Mouse (Mus musculus): ENCODE measurements around the gene Ano1. TPM values are rescaled to one million over a fixed set of nuclear protein-coding genes. Genes with fewer than 3 reads are reported as not detected.

The Ano1 gene
- polyA plus RNA-seq, 1 experiment from 2014 or later, result 28.7 TPM

DNA sequence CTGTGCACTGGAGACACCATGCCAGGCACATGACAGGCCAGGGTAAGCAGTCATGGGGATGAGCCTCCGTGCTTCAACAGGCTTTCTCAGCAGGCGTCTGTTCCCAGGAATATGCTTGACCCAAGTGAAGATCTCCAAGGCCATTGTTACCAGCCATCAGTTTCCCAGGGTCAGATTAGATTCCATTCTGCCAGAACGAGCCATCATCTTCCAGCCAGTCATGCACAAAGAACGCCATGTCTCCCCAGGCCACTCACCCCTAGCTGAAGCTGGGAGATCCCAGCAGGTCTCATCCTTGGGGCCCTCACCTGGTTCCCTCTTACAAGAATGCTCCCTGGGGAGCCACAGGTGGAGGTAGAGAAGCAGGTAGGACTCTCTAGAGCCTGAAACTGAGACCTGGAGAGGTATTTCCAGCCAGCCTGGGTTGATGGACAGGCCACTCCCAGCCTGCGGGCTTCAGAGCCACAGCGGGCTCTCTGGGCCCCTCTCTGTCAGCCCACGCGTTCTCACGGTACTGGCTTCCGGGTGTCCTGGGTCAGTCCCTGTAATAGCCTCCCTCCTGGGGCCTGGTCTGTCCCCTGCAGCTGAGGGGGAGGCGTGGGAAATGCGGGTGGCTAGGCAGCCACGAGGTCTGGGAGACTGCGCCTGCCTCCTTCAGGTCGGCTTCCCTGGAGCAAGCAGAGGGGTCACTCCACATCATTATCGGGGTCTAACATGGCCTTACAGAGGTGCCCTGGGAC lies 10.9 kb upstream of the Ano1 start:
- H3K27me3 ChIP-seq, result no peaks in the 10 kb centered on the region; the same call in 1 of the 2 replicates
- no peak overlapping the region for H3K27ac ChIP-seq (replicated peaks)
- no peak overlapping the region for H3K4me2 ChIP-seq (replicated peaks)
- no peaks in the 10 kb centered on the region for H3K36me3 ChIP-seq
- no peak overlapping the region for H3K9ac ChIP-seq (replicated peaks)
- no peak overlapping the region for H3K4me3 ChIP-seq
- 65% methylated on average over 16 of the region's 16 CpGs for WGBS
- ATAC-seq (ENCODE audit: low FRiP score, low read depth), result no peak
- no peaks in the 10 kb centered on the region for H3K9me3 ChIP-seq
- H3K4me1 ChIP-seq, result peaks cover 18% of the 10 kb centered on the region

DNA sequence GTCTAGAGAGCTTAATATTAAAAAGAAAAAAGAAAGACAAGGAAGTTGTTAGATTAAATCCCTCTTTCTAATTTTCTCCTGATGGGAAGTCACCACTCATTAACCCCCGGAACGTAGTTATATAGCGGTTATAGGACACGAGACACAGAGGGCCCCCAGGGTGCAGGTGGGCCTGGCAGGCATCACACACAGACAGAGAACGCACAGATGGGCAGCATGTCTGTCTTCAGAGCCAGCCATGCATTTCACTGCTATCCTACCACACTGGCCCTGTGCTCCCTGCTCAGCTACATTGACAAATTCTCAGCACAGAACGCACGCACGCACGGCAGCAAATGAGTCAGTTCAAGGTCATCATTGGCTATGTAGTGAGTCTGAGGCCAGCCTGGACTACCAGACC lies 8.5 kb upstream of the Ano1 start:
- Histone ChIP-seq H3K4me3 (no peak overlapping the region), H3K9ac (replicated peaks) (no peak overlapping the region), H3K27me3 (no peaks in the 10 kb centered on the region; the same call in 1 of the 2 replicates), H3K4me1 (peaks cover 17% of the 10 kb centered on the region), H3K4me2 (replicated peaks) (no peak overlapping the region), H3K9me3 (no peaks in the 10 kb centered on the region), H3K27ac (replicated peaks) (no peak overlapping the region), H3K36me3 (no peaks in the 10 kb centered on the region)
- WGBS, result 58% methylated on average over 9 of the region's 9 CpGs
- ATAC-seq (ENCODE audit: low FRiP score, low read depth), result no peak

DNA sequence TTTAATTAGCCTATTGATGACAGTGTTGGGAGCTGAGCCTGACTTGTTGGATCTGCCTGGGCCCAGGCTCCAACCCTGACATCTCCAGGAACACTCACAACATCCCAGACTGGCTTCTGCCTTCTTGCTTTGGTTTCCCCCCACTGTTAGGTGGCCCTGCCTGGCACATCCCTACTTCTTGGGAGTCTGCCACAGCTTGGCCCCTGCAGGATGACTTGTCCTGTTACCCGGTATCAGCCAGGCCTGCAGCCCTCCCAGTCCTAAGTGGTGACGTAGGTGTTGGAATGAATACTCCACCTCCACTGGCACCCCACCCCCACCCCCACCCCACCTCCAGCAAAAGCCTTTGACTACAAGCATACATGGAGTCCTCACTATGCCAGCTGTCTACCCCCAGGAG lies 7.7 kb upstream of the Ano1 start:
- Histone ChIP-seq H3K4me1 (peaks cover 13% of the 10 kb centered on the region), H3K9me3 (no peaks in the 10 kb centered on the region), H3K36me3 (no peaks in the 10 kb centered on the region), H3K27me3 (no peaks in the 10 kb centered on the region; the same call in 1 of the 2 replicates), H3K4me2 (replicated peaks) (no peak overlapping the region), H3K27ac (replicated peaks) (no peak overlapping the region), H3K9ac (replicated peaks) (no peak overlapping the region), H3K4me3 (no peak overlapping the region)
- no peak for ATAC-seq (ENCODE audit: low FRiP score, low read depth)
- WGBS, result 85% methylated on average over 2 of the region's 2 CpGs

DNA sequence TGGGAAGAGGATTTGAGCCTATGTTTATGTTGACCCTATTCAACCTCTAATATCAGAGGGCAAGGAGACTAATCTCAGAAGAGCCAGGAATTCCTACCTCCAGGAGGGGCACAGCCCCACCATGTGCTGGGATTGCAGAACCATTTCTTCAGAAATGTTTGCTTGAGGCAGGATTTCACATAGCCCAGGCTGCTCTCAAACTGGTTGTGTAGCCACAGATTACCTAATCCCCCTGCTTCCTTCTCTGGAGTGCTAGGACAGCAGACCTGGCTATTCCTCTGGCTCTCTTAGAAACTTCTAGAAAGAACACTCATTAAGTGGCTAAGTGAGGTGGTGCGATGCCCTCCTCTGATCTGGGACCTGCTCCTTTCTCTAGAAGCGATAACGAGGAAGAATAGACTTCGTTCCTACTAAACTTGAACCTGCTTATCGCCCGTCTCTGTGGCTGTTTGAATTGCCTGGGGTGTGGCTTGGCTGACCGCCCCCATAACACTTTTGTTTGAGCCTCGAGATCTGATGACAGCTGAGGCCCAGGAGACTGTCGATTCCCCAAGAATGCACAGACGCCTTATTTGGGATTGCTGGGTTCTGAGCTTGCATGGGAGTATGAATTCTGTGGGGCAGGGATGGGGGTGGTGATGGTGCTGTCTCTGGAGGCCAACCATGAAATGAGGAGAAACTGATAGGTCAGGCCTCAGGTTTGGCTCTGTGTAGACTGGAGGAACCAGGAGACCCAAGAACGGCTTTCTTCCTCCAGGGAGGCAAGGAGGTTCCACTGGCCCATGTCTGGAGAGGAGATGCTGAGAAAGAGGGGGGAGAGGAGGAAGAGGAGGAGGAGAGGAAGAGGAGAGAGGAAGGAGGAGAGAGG lies 4.0 kb upstream of the Ano1 start:
- no peak overlapping the region for H3K27ac ChIP-seq (replicated peaks)
- ATAC-seq (ENCODE audit: low FRiP score, low read depth), result no peak
- H3K4me3 ChIP-seq, result no peak overlapping the region
- no peak overlapping the region for H3K4me2 ChIP-seq (replicated peaks)
- no peaks in the 10 kb centered on the region for H3K36me3 ChIP-seq
- peaks cover 4% of the 10 kb centered on the region; the same call in 1 of the 2 replicates for H3K27me3 ChIP-seq
- no peaks in the 10 kb centered on the region for H3K9me3 ChIP-seq
- no peak overlapping the region for H3K9ac ChIP-seq (replicated peaks)
- H3K4me1 ChIP-seq, result peaks cover 6% of the 10 kb centered on the region; the same call in 1 of the 2 replicates
- WGBS, result 84% methylated on average over 11 of the region's 11 CpGs

DNA sequence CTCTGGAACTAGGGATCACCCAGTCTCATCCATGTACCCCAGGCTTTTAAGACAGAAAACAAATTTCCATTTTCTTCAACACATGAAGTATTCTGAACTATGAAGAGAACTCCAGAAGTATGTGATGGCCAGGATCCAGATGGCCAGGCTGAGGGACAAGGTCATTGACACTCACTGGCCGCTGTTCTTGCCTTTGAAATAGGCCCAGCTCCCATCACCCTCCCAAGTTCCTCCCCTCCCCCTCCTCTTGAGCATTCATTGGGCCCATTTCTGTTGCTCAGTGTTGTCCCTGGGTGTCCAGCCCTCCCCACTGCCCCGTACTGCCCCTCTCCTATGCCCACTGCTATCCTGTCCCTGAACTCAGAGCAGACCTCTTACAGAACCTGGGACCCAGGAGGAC lies 2.9 kb upstream of the Ano1 start:
- Histone ChIP-seq H3K4me1 (peaks cover 4% of the 10 kb centered on the region; the same call in 1 of the 2 replicates), H3K27me3 (peaks cover 4% of the 10 kb centered on the region; the same call in 1 of the 2 replicates), H3K4me2 (replicated peaks) (no peak overlapping the region), H3K27ac (replicated peaks) (no peak overlapping the region), H3K36me3 (no peaks in the 10 kb centered on the region), H3K9ac (replicated peaks) (no peak overlapping the region), H3K4me3 (no peak overlapping the region), H3K9me3 (no peaks in the 10 kb centered on the region)
- 97% methylated on average over 2 of the region's 2 CpGs for WGBS
- ATAC-seq (ENCODE audit: low FRiP score, low read depth), result no peak

DNA sequence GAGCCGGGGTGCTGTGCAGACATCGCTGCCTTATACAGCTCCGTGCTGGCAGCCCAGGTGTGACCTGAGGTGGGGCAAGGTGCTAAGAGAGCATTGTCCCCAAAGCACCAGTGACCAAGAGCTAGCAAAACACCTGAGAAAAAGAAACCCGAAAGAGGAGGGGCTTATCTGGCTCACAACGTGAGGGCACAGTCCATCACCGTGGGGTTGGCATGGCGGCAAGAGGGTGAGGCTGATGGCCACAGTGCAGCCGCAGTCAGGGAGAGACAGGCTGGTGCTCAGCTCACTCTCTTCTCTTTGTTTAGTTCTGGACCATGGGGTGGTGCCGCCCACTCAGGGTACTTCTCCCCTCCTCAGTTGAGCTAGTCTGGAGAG lies 1.9 kb upstream of the Ano1 start:
- Histone ChIP-seq H3K9me3 (no peaks in the 10 kb centered on the region), H3K9ac (replicated peaks) (no peak overlapping the region), H3K36me3 (no peaks in the 10 kb centered on the region), H3K27me3 (peaks cover 4% of the 10 kb centered on the region; the same call in 1 of the 2 replicates), H3K27ac (replicated peaks) (no peak overlapping the region), H3K4me1 (no peaks in the 10 kb centered on the region), H3K4me2 (replicated peaks) (no peak overlapping the region), H3K4me3 (no peak overlapping the region)
- WGBS, result 89% methylated on average over 9 of the region's 9 CpGs
- no peak for ATAC-seq (ENCODE audit: low FRiP score, low read depth)

DNA sequence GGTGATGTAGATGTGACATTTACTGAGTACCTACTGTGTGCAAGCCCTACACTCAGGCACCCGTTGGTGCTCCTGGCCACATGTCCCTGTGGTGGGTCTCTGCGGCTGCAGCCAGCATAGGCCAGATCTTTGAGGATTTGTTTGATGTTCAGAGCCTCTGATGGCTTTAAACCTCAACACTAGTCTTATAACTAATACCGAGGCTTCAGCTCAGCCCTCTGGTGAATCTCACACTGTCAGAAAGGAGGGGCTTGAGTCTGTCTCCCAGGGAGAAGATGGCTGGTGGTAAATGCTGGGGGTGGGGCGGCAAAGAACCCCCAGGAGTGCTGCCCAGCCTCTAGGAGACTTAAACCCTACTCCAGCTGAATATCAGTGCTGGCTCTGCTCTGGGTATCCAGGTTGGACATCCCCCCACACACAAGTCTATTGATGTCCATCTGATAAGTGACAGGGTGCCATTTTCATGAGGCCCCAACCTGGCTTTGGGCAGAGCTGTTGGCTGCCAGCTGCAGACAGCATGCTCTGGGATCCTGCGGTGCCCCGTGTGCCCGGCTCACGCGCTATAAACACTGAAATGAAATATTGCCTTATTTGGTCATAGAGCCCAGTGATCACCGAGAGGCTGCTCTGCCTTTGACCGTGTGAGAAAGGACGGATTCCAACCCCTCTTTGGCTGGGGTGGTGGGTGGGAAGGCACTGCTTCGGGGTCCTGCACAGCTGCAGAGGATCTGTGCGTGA lies 1.3 kb upstream of the Ano1 start:
- 85% methylated on average over 14 of the region's 14 CpGs for WGBS
- Histone ChIP-seq H3K9ac (replicated peaks) (no peak overlapping the region), H3K27ac (replicated peaks) (no peak overlapping the region)

DNA sequence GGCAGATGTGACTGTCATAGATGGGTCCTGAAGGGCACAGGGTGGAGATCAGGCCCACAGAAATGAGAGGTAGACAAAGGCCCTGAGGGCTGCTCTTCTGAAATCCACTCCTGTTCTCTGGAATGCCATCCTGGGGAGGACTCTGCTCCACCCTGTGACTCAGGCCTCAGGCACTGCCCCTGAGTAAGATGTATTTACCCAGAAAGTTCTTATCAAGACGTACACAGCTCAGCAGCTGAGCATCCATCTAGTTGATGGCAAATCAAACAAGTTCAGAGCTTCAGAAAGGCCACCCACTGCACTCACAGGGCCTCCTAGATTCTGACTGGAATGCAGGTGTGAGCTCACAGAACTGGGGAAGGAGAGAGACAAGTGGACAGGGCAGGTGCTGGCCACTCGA lies 4.0 kb downstream of the Ano1 start:
- ATAC-seq (ENCODE audit: low FRiP score, low read depth), result no peak
- Histone ChIP-seq H3K27ac (replicated peaks) (no peak overlapping the region), H3K4me1 (no peaks in the 10 kb centered on the region), H3K4me2 (replicated peaks) (no peak overlapping the region), H3K9me3 (no peaks in the 10 kb centered on the region), H3K27me3 (peaks cover 4% of the 10 kb centered on the region), H3K9ac (replicated peaks) (no peak overlapping the region), H3K36me3 (no peaks in the 10 kb centered on the region), H3K4me3 (no peak overlapping the region)
- 69% methylated on average over 2 of the region's 2 CpGs for WGBS

More for the DNA sequence above, 1.3 kb upstream of the Ano1 start:
- Histone ChIP-seq H3K36me3 (no peaks in the 10 kb centered on the region), H3K4me2 (replicated peaks) (no peak overlapping the region), H3K27me3 (peaks cover 4% of the 10 kb centered on the region; the same call in 1 of the 2 replicates), H3K9me3 (no peaks in the 10 kb centered on the region), H3K4me3 (no peak overlapping the region), H3K4me1 (no peaks in the 10 kb centered on the region)
- ATAC-seq (ENCODE audit: low FRiP score, low read depth), result no peak

DNA sequence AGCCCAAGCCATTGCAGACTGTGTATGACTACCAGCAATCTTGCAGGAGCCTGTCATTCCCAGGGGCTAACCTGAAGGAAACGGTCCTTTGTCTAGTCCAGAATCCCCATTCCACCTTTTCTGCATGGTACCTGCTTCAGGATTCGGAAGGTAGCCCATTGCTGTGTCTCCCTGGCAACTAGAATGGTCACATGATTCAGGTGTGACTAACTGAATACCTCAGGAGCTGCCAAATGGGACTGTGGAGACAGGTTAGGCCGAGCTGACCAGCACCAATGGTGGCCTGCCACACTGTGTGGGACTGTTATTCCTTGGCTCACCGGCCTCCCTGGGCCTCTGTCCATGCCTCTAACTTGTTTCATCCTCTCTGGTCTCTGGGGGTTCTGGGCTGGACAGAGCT lies 5.3 kb downstream of the Ano1 start:
- WGBS, result 88% methylated on average over 4 of the region's 4 CpGs
- no peak for ATAC-seq (ENCODE audit: low FRiP score, low read depth)

DNA sequence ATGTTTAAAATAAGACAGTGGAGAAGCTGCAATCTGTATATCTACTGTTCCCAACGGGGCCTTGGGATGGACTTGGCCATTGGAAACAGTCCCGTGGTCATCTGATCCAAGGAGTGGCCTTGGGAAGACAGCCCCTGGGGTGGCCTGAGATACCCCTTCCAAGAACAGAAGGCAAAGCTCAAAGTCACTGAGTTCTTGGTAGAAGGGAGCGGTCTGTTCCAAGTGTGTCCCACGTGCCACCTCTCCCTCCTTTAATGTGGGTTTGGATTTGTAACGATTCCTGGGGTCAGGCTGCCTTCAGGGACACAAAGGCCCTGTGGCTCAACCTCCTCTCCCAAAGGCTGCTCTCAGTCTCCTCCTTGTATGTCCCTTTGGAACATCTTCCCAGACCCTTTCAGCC lies 7.9 kb downstream of the Ano1 start:
- Histone ChIP-seq H3K4me2 (replicated peaks) (no peak overlapping the region), H3K27ac (replicated peaks) (no peak overlapping the region), H3K27me3 (peaks cover 7% of the 10 kb centered on the region), H3K4me3 (no peak overlapping the region), H3K4me1 (peaks cover 18% of the 10 kb centered on the region), H3K36me3 (no peaks in the 10 kb centered on the region), H3K9ac (replicated peaks) (no peak overlapping the region), H3K9me3 (no peaks in the 10 kb centered on the region)
- no peak for ATAC-seq (ENCODE audit: low FRiP score, low read depth)
- WGBS, result 87% methylated on average over 5 of the region's 5 CpGs

More for the DNA sequence above, 5.3 kb downstream of the Ano1 start:
- Histone ChIP-seq H3K4me1 (no peaks in the 10 kb centered on the region), H3K27ac (replicated peaks) (no peak overlapping the region), H3K9ac (replicated peaks) (no peak overlapping the region), H3K4me3 (no peak overlapping the region), H3K9me3 (no peaks in the 10 kb centered on the region), H3K27me3 (peaks cover under 1% of the 10 kb centered on the region; the same call in 1 of the 2 replicates), H3K4me2 (replicated peaks) (no peak overlapping the region), H3K36me3 (no peaks in the 10 kb centered on the region)

DNA sequence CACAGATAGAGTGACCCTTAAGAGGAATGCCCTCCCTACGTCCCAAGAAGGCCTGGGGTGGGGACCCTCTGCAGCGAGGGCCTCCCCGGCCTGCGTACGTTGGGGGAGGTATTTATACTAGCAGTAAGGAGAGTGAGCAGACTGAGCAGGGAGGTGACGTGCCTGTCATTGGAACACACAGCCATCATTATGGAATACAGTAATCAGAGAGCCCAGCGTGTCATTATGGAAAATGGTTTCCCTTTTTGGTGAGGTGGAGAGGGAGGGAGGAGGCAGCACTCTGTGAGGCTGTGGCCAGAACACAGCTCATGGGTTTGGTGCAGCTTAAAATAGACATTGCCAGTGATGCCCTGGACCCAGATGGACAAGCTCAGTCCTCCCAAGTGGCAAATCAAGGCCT lies 11.1 kb downstream of the Ano1 start:
- Histone ChIP-seq H3K4me1 (peaks cover 39% of the 10 kb centered on the region), H3K27me3 (peaks cover 34% of the 10 kb centered on the region), H3K27ac (replicated peaks) (no peak overlapping the region), H3K9ac (replicated peaks) (no peak overlapping the region), H3K9me3 (no peaks in the 10 kb centered on the region), H3K36me3 (no peaks in the 10 kb centered on the region), H3K4me2 (replicated peaks) (no peak overlapping the region), H3K4me3 (no peak overlapping the region)
- WGBS, result 65% methylated on average over 7 of the region's 7 CpGs
- no peak for ATAC-seq (ENCODE audit: low FRiP score, low read depth)

DNA sequence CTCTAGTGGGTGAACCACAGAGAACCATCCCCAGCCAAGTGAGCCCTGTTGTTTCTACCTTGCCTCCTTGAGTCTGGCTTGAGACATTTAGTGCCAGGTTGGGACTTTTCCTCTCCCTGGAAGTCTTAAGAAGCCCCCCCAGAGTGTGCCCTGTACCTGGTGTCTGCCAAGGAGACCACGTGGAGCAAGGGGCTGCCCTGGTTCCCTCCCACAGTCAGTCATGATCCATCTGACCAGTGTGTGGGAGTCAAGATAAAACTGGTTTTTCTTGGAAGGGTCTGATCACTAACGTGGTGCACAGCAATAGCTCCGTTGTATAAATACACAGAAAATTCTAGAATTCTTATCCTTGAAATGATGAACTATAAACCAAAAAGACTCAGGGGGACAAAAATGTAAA lies 12.0 kb downstream of the Ano1 start:
- Histone ChIP-seq H3K4me3 (no peak overlapping the region), H3K4me1 (peaks cover 39% of the 10 kb centered on the region)
- 44% methylated on average over 3 of the region's 3 CpGs for WGBS

More for the DNA sequence above, 12.0 kb downstream of the Ano1 start:
- no peaks in the 10 kb centered on the region for H3K36me3 ChIP-seq
- ATAC-seq (ENCODE audit: low FRiP score, low read depth), result no peak
- H3K9ac ChIP-seq (replicated peaks), result no peak overlapping the region
- H3K27ac ChIP-seq (replicated peaks), result no peak overlapping the region
- H3K27me3 ChIP-seq, result peaks cover 34% of the 10 kb centered on the region
- H3K4me2 ChIP-seq (replicated peaks), result no peak overlapping the region
- no peaks in the 10 kb centered on the region for H3K9me3 ChIP-seq

Data from midbrain, embryonic 12.5 days (tissue).